Mouse (Mus musculus): ENCODE results near the gene 5330417C22Rik.

DNA sequence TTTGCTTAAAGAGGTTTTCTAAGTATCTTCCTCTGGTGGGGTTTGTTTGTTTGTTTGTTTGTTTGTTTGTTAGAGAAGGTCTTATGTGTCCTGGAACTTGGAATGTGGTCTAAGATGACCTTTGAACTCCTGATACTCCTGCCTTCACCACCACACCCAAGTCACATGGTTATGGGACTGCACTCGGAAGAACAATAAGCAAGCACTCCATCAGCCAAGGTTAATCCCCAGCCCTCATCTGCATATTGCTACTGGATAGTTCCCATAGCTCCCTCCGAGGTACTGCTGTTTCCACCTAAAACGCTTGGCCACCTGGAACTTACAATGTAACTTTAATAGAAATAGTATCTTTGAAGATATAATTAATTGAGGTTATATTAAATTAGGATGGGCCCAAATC lies 22.9 kb downstream of the 5330417C22Rik start:
- TF ChIP-seq GATA1 (IDR thresholded peaks at IDR 0.05; ENCODE audit: low read length) (no peak), TAL1 (IDR thresholded peaks at IDR 0.05; ENCODE audit: low read length) (no peak)

Data from erythroblast, embryonic 14.5 days (primary cell).